Mouse (Mus musculus): ENCODE results near the gene Plekhh2. TPM values are rescaled to one million over a fixed set of nuclear protein-coding genes. Genes with fewer than 3 reads are reported as not detected.

Gene Plekhh2
- polyA plus RNA-seq, 1 experiment: 3.2 TPM

GRCm38 (mm10) chr17:84482831-84483230 is 28.9 kb upstream of the Plekhh2 start:
- no peak for TF ChIP-seq CTCF (conservative IDR thresholded peaks at IDR 0.05; ENCODE audit: insufficient read depth, insufficient read length, low read depth, low read length)
- no peak for TF ChIP-seq POLR2A (IDR thresholded peaks at IDR 0.05; ENCODE audit: low read depth, low read length)
- H3K36me3 ChIP-seq (ENCODE audit: control insufficient read depth, insufficient read depth, low read length): no peaks in the 10 kb centered on the region
- 89% methylated on average over 3 of the region's 3 CpGs for WGBS
- no peak overlapping the region for H3K4me3 ChIP-seq (ENCODE audit: insufficient read depth, low read depth, low read length)
- no peaks in the 10 kb centered on the region for H3K27me3 ChIP-seq (replicated peaks; ENCODE audit: control insufficient read depth, insufficient read depth, low read length)
- no peak overlapping the region for H3K27ac ChIP-seq (ENCODE audit: insufficient read depth, low read depth, low read length)
- no peak for DNase-seq
- no peaks in the 10 kb centered on the region for H3K4me1 ChIP-seq (ENCODE audit: control insufficient read depth, insufficient read depth, low read length)

GRCm38 (mm10) chr17:84483673-84484320 is 27.9 kb upstream of the Plekhh2 start:
- TF ChIP-seq POLR2A (IDR thresholded peaks at IDR 0.05; ENCODE audit: low read depth, low read length) (no peak), CTCF (conservative IDR thresholded peaks at IDR 0.05; ENCODE audit: insufficient read depth, insufficient read length, low read depth, low read length) (no peak)
- 79% methylated on average over 6 of the region's 6 CpGs for WGBS

GRCm38 (mm10) chr17:84487415-84487814 is 24.3 kb upstream of the Plekhh2 start:
- no peak for DNase-seq
- no peaks in the 10 kb centered on the region for H3K4me1 ChIP-seq (ENCODE audit: control insufficient read depth, insufficient read depth, low read length)
- H3K27me3 ChIP-seq (replicated peaks; ENCODE audit: control insufficient read depth, insufficient read depth, low read length): no peaks in the 10 kb centered on the region
- WGBS: 64% methylated on average over 2 of the region's 2 CpGs
- TF ChIP-seq CTCF (conservative IDR thresholded peaks at IDR 0.05; ENCODE audit: insufficient read depth, insufficient read length, low read depth, low read length): no peak
- no peak for TF ChIP-seq POLR2A (IDR thresholded peaks at IDR 0.05; ENCODE audit: low read depth, low read length)
- H3K27ac ChIP-seq (ENCODE audit: insufficient read depth, low read depth, low read length): no peak overlapping the region
- H3K4me3 ChIP-seq (ENCODE audit: insufficient read depth, low read depth, low read length): no peak overlapping the region
- no peaks in the 10 kb centered on the region for H3K36me3 ChIP-seq (ENCODE audit: control insufficient read depth, insufficient read depth, low read length)

More at GRCm38 (mm10) chr17:84483673-84484320, 27.9 kb upstream of the Plekhh2 start:
- DNase-seq: no peak
- Histone ChIP-seq H3K4me1 (ENCODE audit: control insufficient read depth, insufficient read depth, low read length) (no peaks in the 10 kb centered on the region), H3K27me3 (replicated peaks; ENCODE audit: control insufficient read depth, insufficient read depth, low read length) (no peaks in the 10 kb centered on the region), H3K36me3 (ENCODE audit: control insufficient read depth, insufficient read depth, low read length) (no peaks in the 10 kb centered on the region), H3K27ac (ENCODE audit: insufficient read depth, low read depth, low read length) (no peak overlapping the region), H3K4me3 (ENCODE audit: insufficient read depth, low read depth, low read length) (no peak overlapping the region)

GRCm38 (mm10) chr17:84492255-84492880 is 19.3 kb upstream of the Plekhh2 start:
- H3K27me3 ChIP-seq (replicated peaks; ENCODE audit: control insufficient read depth, insufficient read depth, low read length): no peaks in the 10 kb centered on the region
- H3K4me3 ChIP-seq (ENCODE audit: insufficient read depth, low read depth, low read length): no peak overlapping the region
- WGBS: 53% methylated on average over 5 of the region's 5 CpGs
- DNase-seq: no peak
- TF ChIP-seq CTCF (conservative IDR thresholded peaks at IDR 0.05; ENCODE audit: insufficient read depth, insufficient read length, low read depth, low read length) (no peak), POLR2A (IDR thresholded peaks at IDR 0.05; ENCODE audit: low read depth, low read length) (no peak)
- no peak overlapping the region for H3K27ac ChIP-seq (ENCODE audit: insufficient read depth, low read depth, low read length)
- H3K4me1 ChIP-seq (ENCODE audit: control insufficient read depth, insufficient read depth, low read length): no peaks in the 10 kb centered on the region
- no peaks in the 10 kb centered on the region for H3K36me3 ChIP-seq (ENCODE audit: control insufficient read depth, insufficient read depth, low read length)

- TF ChIP-seq POLR2A (IDR thresholded peaks at IDR 0.05; ENCODE audit: low read depth, low read length): no peak
- no peak for TF ChIP-seq CTCF (conservative IDR thresholded peaks at IDR 0.05; ENCODE audit: insufficient read depth, insufficient read length, low read depth, low read length)
These were observed 14.7 kb upstream of the Plekhh2 start for GRCm38 (mm10) chr17:84497026-84497425.

GRCm38 (mm10) chr17:84497559-84497958 is 14.1 kb upstream of the Plekhh2 start:
- Histone ChIP-seq H3K27ac (ENCODE audit: insufficient read depth, low read depth, low read length) (no peak overlapping the region), H3K36me3 (ENCODE audit: control insufficient read depth, insufficient read depth, low read length) (no peaks in the 10 kb centered on the region), H3K27me3 (replicated peaks; ENCODE audit: control insufficient read depth, insufficient read depth, low read length) (no peaks in the 10 kb centered on the region), H3K4me1 (ENCODE audit: control insufficient read depth, insufficient read depth, low read length) (no peaks in the 10 kb centered on the region; the same call in 1 of the 2 replicates), H3K4me3 (ENCODE audit: insufficient read depth, low read depth, low read length) (no peak overlapping the region)
- TF ChIP-seq POLR2A (IDR thresholded peaks at IDR 0.05; ENCODE audit: low read depth, low read length) (no peak), CTCF (conservative IDR thresholded peaks at IDR 0.05; ENCODE audit: insufficient read depth, insufficient read length, low read depth, low read length) (no peak)
- WGBS: 70% methylated on average over 2 of the region's 2 CpGs
- no peak for DNase-seq

More at GRCm38 (mm10) chr17:84497026-84497425, 14.7 kb upstream of the Plekhh2 start:
- H3K4me1 ChIP-seq (ENCODE audit: control insufficient read depth, insufficient read depth, low read length): no peaks in the 10 kb centered on the region; the same call in 1 of the 2 replicates
- no peak for DNase-seq
- H3K36me3 ChIP-seq (ENCODE audit: control insufficient read depth, insufficient read depth, low read length): no peaks in the 10 kb centered on the region
- WGBS: 84% methylated on average over 5 of the region's 5 CpGs
- no peak overlapping the region for H3K4me3 ChIP-seq (ENCODE audit: insufficient read depth, low read depth, low read length)
- H3K27me3 ChIP-seq (replicated peaks; ENCODE audit: control insufficient read depth, insufficient read depth, low read length): no peaks in the 10 kb centered on the region
- H3K27ac ChIP-seq (ENCODE audit: insufficient read depth, low read depth, low read length): no peak overlapping the region

GRCm38 (mm10) chr17:84497972-84498604 is 13.6 kb upstream of the Plekhh2 start:
- H3K27ac ChIP-seq (ENCODE audit: insufficient read depth, low read depth, low read length): no peak overlapping the region; the same call in 1 of the 2 replicates
- 77% methylated on average over 3 of the region's 3 CpGs for WGBS
- DNase-seq: no peak
- H3K27me3 ChIP-seq (replicated peaks; ENCODE audit: control insufficient read depth, insufficient read depth, low read length): no peaks in the 10 kb centered on the region
- H3K4me3 ChIP-seq (ENCODE audit: insufficient read depth, low read depth, low read length): no peak overlapping the region
- no peaks in the 10 kb centered on the region for H3K36me3 ChIP-seq (ENCODE audit: control insufficient read depth, insufficient read depth, low read length)
- H3K4me1 ChIP-seq (ENCODE audit: control insufficient read depth, insufficient read depth, low read length): no peaks in the 10 kb centered on the region; the same call in 1 of the 2 replicates
- TF ChIP-seq CTCF (conservative IDR thresholded peaks at IDR 0.05; ENCODE audit: insufficient read depth, insufficient read length, low read depth, low read length) (no peak), POLR2A (IDR thresholded peaks at IDR 0.05; ENCODE audit: low read depth, low read length) (no peak)
